Mouse (Mus musculus): ENCODE measurements around the gene Olfr671.

DNA sequence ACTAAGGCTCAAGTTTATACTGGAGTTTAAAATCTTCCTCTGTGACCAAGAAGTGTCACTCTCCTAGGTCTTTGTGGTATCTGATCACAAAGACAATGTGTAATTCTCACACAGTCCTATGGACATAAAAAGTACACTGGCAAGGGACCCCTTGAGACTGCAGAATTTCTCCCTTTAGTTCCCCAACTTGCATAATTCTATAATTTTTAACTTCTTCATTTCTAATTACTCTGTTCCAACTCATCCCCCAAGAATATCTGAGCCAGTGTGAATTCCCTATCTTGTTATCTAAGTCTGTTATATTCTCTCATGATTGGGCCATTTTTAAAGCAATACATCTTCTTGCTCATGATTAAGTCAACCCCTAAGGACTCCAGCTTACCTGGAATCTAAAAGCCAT is 23.0 kb upstream of the Olfr671 start, which contains the start of gene Olfr672:
- TF ChIP-seq EP300 (IDR thresholded peaks at IDR 0.05; ENCODE audit: low read depth) (no peak), CTCF (IDR thresholded peaks at IDR 0.05; ENCODE audit: low read depth) (no peak)

Data from liver, postnatal 0 days (tissue).